Mouse (Mus musculus): ENCODE measurements at regions not wholly inside any gene's neighbourhood (a gene's known extent, or its start where the extent isn't known, plus 50 kb on each side); places are given as distances from the start of the nearest gene placed in this dataset.
A peak's percentile ranks its signal among the peaks of the same experiment; 100 is the strongest.

DNA sequence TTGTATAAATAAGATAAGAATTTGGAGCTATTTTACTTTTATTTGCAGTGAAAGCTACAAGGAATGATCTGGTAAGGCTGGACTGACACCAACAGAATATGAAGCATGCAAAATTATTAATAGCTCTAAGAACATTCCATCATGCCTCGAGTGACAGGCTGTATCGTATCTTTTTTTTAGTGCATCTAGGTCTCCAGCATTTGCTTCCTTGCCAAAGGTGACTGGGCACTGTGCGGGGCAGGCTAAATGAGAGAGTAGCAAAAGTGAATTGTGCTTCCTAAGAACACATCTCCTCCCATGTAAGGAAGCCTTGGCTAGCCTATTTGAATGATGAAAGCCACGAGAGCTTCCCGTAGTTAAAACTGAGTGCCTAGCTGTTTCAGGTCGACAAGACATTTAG is 261.5 kb upstream of the Ndst3 start:
- DNase-seq = no peak

DNA sequence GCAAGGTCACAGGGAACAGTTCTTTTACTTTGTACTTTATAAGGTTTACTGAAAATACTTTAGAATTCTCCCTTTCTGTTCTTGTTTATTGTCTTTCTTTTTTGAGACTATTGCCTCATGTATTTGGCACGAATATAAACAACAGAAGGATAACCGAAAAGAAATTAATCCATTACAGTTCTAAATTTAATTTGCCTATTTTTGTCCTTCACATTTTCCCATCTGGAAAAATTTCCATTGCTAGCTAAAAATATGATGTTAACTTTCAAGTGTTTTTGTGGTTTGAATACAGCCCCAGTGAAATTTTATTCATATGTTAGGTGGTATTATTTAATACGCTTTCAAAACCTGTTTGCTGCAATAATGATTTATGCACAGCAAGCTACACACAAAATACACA is 276.7 kb upstream of the Ndst3 start:
- DNase-seq = no peak

DNA sequence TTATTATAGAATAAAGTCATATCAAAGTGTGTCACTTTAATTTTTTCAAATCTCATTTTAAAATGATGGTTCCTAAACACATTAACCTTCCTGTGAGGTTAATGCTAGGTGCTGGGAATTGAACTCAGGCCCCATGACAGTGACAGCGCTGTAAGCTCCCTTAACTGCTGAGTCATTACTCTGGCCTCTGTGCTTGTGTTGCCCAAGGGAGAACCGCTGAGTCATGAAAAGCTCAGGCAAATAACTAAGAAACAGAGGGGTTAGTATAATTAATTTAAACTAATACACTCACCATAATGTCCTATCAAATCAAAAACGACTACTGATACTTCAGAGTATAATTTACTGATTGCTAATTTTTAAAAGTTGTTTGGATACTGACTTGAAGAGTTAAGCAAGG is 281.7 kb upstream of the Ndst3 start:
- no peak for DNase-seq

DNA sequence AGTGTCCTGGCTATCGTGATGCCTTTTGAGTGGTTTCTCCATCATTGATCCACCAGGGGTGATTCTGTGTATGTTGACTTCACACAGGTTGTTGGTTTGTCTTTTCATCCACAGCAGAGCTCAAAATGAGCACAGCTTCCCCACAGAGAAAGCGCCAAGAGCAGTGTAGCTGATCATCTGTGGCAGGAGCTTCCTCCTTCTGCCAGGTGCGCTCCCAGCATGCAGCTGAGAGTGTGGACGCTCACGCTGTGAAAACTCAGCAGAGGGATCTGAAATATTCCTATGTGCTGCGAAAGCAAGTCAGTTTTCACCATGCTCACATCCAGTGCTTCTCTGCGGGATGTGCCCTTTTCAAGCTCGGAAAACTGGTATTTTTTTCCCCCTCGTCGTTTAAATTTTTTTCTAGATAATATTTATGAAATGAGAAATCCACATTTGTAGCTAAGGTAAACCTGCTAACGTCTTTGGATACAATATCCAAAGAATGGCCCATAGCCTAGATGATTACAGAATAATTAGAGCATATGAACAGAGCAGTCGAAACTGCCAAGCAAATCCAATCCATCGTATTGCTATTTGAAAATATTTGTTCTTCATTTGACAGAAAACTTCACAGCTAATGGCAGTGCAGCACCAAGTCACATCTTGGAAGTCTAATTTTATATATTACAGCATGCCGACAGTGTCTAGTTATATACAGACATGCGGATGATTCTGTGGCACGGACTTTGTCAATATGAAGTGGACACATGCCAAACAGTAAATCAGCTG is 283.3 kb upstream of the Ndst3 start:
- peak; percentile 95 to 97 for DNase-seq

DNA sequence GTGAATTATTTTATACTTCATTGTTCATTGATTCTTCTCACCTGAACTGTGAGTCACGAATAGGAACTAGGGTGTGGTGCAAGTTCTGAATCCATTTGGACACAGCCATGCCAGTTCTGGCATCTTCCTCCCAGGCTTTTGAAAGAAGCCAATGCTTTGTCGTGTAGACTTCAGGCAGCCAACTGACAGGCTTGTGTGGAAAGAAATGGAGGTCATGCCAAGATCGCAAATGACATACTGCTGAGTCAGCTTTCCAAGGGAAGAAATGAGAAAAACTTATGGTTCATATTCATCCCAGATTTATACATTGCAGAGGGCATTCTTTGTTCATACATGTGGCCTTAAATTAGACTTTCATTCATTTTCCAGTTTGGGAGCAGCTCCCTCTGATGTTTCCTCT is 285.8 kb upstream of the Ndst3 start:
- no peak for DNase-seq

DNA sequence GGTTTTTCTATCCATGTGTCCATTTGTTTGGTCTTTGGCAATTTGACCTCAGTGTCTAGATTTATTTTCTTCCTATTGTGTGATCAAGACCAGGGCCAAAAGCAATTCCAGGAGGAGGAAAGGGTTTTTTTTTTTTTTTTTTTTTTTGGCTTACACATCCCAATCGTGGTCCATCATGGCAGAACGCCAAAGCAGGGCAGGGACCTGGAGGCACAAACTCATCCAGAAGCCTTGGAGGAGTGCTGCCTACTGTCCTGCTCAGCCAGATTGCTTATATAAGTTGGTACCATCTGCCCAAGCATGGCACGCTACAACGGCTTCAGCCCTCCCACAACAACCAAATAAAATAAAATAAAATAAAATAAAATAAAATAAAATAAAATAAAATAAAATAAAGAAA is 286.5 kb upstream of the Ndst3 start:
- DNase-seq = peak; percentile 60 to 74

DNA sequence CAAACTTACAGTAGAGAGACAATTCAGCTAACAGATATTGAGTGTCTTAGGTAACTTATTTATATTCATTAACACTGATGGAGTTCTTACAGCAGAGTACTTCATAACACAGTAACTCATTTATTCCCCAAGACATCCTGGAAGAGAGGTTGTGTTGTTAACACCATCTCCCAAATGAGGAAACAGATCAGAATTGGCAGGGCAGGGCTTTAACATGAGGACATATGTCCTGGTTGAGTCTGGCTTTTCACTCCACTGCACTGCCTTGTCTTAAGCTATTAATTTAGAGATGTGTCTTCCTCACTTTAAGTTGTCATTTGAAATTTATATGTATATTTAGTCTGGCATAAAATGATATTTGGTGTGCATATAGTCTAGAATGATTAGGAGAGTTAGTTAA is 292.4 kb upstream of the Ndst3 start:
- DNase-seq = no peak

DNA sequence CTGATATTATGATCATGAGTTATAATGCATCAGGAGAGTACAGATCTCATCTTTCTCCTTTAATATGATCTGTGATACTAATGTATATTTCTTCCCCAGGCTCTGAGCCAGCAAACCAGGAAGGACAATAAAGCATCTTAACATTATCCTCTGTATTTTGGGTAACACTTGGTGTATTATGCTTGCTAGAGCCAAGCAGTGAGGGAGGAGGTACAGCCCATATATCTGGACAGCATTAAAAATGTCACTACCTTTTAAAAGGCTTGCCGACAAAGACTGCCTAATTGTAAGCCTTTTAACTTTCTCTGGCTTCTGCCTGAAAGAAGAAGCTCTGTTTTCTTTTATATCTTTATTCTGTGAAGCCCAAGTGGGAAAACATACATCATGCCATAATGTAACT is 292.9 kb upstream of the Ndst3 start:
- no peak for DNase-seq

DNA sequence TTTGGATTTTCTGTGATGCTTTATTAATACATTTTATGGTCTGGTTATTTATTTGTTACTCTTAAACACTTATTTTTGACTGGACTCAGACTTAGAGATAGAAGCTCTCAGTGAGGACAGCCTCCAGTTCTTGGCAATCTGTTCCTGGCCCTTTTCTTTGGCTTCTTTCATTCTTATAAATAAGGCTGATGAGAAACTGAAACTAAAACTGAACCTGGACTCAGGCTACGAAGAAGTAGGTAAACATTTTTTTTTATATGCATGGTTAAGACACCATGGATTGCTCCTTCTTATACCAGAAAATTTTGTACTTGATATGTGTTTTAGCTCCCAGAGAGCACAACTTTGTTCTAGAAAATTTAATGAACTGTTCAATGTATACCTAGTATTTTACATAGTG is 293.4 kb upstream of the Ndst3 start:
- no peak for DNase-seq

DNA sequence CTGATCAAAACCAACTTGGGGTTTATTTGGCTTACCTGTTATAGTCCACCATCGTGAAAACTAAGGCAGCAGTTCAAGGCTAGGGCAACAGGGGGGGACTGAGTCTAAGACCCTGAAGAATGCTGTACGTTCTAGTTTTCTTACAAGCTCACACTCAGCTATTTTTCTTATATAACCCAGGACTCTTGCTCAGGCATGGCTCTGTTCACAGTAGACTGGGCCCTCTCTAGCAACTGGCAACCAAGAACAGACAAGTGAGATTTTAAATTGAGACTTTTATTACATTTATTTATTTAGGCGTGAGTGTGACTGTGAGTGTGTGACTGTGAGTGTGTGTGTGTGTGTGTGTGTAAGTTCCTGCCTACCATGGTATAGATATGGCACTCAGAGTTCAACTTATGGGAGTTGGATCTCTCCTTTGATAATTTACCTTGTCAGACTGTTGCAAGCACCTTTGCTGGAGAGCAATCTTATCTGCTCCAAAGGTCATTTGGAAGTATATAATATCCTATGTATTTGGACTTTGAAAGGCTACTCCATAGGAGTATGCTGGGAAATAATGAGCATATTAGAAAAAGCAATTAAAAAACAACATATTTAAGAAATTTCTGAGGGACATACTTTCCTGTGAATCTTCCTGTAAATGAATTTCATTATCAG is 309.4 kb upstream of the Ndst3 start:
- DNase-seq = no peak

DNA sequence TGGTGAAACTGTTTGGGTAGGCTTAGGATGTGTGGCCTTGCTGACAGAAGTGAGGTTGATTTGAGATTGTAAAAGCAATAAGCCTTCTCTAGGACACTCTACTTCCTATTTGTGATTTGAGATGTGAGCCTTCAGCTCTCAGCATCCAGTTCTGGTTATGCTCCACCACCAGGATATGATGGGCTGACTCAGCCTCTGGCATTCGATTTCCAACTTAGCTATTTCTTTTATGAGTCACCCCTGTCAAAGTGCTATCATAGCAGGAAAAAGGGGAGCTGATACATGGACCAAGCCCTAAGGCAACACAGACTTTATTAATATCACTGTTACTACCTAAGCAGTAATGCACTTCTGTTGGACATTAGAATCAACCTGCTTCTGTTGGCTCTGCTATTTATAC is 310.2 kb upstream of the Ndst3 start:
- DNase-seq = no peak

DNA sequence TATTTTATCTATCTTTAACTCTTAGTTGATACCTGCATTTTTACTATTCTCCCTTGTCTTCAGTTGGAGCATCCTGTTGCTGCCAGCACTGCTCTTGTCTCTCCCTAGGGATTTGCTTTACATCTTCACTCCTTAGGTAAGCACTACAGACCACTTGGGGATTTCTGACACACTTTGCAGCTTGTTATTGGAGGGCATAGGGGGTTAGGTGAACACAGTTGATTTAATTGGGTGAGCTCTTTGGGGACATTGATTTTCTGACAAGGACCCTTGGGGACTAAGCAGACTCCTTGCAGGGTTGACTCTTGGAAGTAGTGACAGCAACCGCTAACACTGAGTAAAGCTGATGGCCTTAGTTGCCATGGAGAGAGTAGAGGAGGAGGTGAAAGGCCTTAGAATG is 309.0 kb upstream of the Tram1l1 start:
- no peak for DNase-seq

DNA sequence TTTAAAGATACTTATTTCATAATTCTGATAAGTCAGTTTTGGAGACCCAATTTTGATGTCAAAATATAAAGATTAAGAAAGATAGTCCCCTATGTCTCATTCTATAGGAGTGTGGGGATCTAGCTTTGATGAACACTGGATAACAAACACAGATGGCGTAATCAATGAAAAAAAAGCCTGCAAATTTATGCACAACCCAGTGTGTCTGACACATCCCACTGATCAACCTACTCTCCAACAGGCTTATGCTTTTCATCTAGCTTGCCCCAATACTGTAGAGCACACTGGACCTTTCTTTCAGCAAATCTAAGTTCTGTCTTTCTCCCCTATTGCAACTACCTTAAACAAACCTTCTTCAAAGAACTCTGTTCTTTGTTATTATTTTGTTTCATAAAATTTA is 302.0 kb upstream of the Tram1l1 start:
- DNase-seq = no peak

DNA sequence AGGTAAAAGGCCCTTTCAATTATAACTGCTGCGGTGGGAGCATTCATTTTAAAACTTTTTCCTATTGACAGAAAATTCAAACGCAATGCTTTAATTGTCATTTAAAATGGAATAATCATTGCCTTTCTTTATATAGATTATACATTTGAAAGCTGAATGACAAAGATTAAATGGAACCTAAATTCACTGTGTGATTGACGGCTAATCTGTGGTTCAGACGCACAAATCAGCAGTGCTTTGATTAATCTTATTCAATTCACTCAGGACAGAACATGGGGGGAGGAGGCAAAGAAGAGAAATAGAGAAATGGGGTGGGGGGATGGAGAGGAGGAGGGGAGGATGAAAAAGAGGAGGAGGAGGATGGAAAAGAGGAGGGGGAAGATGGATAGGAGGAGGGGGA is 294.5 kb upstream of the Tram1l1 start:
- no peak for DNase-seq

DNA sequence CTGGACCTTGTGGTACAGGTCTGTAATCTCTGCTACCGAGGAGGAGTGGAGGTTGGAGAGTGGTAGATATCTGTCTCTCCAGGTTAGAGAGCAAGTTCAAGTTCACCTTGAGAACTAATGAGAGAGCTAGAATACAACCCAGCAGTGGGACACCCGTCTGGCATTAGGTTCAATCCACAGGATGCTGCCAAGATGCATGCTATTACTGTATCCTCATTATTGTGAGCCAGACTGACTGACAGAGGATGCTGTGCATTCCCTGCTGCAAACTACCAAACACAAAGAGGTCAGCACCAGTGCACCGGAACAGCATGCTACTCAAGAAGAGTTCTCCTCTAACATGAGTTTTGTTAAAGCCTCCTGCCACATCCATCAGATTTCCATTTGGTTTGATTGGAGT is 253.6 kb upstream of the Tram1l1 start:
- DNase-seq = no peak

DNA sequence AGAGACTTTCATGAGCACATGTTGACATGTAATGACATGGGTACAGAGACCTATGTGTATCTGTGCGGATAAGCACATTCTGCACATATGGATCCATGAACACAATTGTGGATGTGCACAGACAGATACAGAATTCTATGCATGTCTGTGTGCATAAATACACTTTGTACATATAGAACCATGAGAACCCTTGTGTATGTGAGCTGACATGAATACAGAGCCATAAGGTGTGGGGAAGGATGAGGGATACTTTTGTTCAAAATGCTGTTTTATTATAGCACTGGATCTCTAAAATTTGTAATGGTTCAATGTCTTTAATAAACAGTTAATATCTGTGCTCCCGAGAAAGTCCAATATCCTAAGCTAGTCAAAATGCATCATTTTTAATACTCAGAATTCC is 253.1 kb upstream of the Tram1l1 start:
- no peak for DNase-seq

DNA sequence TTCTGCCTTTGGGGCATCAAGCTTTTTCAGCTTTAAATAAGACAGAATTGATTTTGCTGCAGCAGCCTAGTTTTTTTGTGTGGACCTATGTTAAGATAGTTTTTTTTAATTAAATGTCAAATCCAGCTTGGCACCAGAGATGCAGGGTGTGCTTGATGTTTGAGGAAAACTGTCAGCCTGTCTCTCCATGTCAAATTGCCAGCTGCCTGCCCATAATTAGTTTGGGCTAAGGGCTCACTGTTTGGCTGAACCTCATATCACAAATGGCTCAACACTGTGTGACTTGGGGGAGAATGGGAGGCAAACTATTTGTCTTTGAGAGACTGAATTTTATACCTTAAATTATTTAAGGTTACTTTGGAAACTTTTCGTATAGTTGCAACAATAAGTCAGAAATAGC is 252.7 kb upstream of the Tram1l1 start:
- no peak for DNase-seq

DNA sequence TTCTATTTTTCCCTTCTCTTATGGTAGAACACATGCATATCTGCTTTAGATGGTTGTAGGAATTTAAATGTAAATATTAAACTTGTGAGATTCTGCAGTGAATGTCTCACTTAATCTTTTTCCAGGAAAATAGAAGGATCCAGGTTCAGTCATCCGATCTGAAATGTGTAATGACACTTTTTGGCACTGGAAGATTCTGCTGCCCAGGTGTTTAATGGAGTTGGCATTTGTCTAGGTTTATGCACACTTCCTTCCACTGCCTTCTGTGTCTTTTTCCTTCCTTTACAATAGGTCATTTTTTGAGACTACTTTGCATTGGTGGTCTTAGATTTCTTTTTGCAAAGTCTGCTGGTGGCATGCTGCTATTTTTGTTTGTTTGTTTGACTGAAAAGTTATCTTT is 251.5 kb upstream of the Tram1l1 start:
- DNase-seq = peak in 1 of 2 experiments; percentile 10

DNA sequence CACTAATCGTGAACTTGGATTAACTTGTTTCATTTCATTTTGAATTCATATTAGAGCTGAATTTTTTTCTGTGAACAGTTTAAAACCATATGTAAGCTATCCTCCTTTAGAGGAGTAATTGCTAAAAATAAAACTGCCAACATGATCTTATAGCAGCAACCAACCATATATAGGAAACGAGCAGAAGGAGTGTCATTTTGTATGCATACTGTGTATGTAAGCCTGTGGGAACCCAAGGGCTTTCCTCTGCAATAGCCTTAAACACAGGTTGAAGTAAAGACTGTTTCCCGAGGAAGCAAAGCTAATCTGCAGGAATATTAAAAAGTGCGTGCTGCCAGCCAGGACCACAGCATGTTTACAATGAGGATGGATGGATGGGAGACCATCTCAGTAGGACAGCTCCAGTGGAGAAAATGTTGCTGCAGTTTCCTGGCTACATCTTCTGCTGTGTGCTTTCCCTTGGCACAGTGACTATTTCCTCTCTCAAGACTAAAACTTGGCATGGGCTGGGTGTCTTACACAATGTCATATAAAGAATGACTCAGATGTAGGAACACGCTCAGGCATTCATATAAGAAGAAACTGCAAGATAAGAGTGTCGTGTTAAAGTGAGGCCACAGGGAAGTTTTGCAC is 244.6 kb upstream of the Tram1l1 start:
- DNase-seq = peak; percentile 8 to 24

DNA sequence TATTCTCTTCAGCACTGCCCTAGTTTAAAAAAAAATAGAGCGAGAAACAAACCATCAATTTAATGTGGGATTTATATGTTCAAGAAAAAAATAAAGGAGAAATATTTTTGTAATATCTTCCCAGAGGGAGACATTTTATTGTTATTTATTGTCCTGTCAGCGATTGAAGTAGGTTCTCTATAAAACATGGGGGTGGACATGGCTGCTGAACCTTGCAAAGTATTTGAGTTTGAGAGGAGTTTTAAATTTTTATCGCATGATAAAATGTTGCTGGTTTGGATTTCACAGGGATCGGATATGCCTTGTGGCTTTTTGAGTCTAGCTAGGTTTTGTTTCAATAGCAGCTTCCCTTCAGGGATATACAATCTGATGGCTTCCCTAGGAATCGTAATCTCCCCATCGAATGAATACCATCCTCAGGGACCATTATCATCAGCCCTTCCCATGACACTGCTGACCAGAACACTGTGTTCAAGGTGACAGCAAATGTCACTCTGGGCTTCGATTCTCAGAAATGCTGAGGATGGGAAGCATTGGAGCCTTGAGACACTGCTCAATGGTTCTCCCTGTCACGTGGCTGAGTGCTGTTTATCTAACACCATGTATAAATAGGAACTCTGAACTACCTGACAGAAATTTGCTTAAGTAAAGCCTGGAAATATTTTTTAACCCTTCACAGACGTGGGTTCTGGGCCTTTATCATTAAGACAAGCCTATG is 228.1 kb upstream of the Tram1l1 start:
- no peak for DNase-seq

DNA sequence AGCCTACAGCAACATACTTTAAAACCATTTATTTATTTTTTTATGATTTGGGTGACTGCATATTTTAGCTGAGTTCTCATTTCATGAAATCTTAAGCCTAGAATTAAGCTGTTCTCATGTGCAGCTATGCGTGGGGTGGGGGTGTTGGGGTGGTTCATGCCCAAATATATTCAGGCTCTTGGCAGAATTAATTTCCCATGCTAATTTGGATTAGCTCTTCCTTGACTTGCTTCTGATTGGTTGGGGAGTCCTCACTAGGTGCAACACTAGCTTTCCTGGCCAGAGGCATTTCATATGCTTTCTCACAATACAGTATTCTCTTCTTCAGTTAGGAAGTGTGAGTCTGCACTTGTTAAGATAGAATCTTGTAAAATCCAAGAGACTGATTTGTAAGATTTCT is 206.7 kb upstream of the Tram1l1 start:
- DNase-seq = no peak

DNA sequence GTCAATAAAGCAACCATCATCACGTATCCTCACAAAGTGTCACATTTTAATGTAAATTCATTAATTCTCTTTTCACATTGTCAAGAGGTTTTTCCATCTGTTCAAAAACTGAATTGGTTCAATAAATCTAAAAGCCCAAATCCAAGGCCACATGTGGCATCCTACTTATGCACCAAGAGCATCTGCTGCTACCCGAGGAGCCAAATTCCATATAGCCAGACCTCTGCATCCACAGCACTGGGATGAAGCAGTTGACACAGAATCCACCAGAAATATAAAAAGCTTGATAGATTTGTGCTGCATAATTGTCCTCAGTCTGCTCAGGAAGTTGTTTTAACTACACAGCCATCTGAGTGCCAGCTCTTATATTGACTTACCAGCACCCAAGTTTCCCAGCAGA is 164.4 kb upstream of the Tram1l1 start:
- no peak for DNase-seq

DNA sequence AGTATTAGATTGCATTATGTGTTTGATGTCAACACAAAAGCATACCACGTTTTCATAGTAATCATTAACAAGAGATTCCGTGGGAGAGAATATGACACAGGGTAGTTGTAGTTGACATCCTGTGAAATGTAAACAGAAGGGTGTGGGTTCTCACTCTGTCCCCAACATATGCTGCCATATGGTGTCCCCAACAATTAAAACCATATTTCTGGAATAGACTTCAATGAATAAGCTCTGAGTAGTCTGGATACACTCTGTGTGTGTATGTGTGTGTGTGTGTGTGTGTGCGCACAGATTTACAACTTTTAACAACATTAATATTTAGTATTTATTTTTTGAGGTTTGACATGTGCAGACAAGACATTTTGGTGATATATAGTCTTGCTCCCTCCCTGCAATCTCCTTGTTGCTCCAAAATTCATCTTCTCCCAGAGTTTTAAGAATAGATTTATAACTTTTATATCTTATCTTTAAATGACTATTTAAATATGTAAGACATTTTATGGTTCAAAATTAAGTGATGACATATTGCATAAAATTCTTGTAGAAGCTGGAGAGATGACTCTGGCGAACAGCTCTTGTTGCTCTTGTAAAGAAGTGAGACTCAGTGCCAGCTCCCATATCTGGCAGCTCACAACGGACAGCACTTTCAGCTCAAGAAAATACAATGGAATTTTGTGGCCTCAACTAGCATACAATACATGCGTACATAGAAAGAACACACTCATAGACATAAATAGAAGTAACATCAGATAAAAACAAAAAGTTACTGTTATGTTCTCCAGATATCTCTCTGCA is 162.6 kb upstream of the Tram1l1 start:
- DNase-seq = no peak
